Mouse (Mus musculus) olfactory bulb, adult 2 months (tissue): ENCODE measurements at regions not wholly inside any gene's neighbourhood (a gene's known extent, or its start where the extent isn't known, plus 50 kb on each side); places are given as distances from the start of the nearest gene placed in this dataset.

ENCODE experiments used
- H3K27ac ChIP-seq: fragments of 200-500 bp; 2 replicates; pipeline ENCODE4 v1.5.1; 2012; ENCODE audit warnings: low read depth, low read length; ENCODE audit not compliant: insufficient read depth
- H3K4me1 ChIP-seq: fragments of 200-500 bp; 2 replicates; pipeline ENCODE4 v1.6.1; 2012; ENCODE audit warnings: low read length; ENCODE audit not compliant: control insufficient read depth, insufficient read depth
- H3K4me3 ChIP-seq: fragments of 200-500 bp; 2 replicates; pipeline ENCODE4 v1.5.1; 2012; ENCODE audit warnings: mild to moderate bottlenecking, low read depth, low read length, moderate library complexity; ENCODE audit not compliant: insufficient read depth
- CTCF ChIP-seq: fragments of 200-500 bp; IDR thresholded peaks from 2 replicates; pipeline ENCODE4 v1.5.1; 2012; ENCODE audit warnings: low read depth, mild to moderate bottlenecking, low read length, moderate library complexity; ENCODE audit not compliant: insufficient read depth
- POLR2A ChIP-seq: fragments of 200-500 bp; IDR thresholded peaks from 2 replicates; pipeline ENCODE4 v1.6.1; 2012; ENCODE audit warnings: mild to moderate bottlenecking, low read depth, low read length, moderate library complexity; ENCODE audit not compliant: insufficient read depth
- WGBS: fragments of 180-500 bp; shearing (Covaris S2); methylation state at CpG from one replicate; pipeline ENCODE4 v1.1.7; 2018; 5-methylcytosine and 5-hydroxymethylcytosine counted together

DNA sequence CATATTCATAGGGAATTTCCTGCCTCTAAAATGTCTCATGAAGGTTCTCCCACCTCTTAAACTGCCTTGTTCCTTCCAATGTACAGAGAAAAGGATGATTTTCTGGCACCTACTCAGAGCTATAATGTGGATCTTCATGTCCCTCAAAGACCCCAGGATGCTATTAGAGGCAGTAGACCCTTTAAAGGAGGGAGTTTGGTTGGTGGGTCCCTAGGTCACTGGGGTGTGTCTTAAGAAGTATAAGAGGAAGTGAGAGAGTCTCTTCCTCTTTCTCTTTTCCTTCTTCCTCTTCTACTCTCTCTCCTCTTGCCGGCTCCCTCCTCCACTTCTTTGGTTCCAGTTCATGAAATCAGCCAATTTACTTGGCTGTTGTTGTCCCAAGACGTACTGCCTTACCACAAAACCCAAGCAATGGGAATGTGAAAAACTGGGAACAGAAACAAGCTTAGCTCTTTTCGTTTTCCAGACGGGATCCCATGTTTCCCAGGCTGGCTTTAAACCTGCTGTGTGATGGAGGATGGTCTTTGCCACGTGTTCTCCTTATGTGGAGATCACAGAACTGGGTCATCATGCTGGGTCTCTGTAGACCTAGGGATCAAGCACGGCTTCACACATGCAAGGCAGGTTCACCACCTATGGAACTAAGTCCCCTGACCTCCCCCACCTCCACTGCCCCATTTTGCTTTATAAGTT is 74.9 kb downstream of the Kctd12 start:
- TF ChIP-seq POLR2A (no peak), CTCF (no peak)
- 91% methylated on average over 6 of the region's 6 CpGs for WGBS
- Histone ChIP-seq H3K27ac (no peak overlapping the region), H3K4me1 (peaks cover 4% of the 10 kb centered on the region), H3K4me3 (no peak overlapping the region)

DNA sequence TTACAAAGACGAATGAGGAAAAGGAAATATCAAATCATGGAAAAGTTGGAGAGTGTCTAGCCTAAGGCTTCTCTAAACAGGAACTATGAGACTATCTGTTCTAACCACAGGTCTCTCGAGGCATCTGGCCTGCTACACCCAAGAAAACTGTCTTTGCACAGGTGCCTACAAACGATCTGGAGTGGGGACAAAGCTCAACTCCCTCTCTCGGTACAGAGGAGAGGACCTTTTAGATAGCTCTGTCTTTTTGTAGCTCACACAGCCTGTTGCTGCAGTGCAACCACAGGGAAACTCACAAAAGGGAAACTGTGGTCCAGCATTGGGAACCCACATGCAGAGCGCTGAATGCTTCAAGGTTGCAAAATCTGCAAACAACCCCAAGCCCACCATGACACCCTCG is 75.6 kb downstream of the Kctd12 start:
- Histone ChIP-seq H3K4me3 (no peak overlapping the region), H3K27ac (no peak overlapping the region), H3K4me1 (peaks cover 6% of the 10 kb centered on the region)
- TF ChIP-seq POLR2A = no peak
- no peak for TF ChIP-seq CTCF
- WGBS = 82% methylated on average over 6 of the region's 6 CpGs

GRCm38 (mm10) chr14:102906286-102906685 is 76.2 kb downstream of the Kctd12 start:
- no peak overlapping the region for H3K4me3 ChIP-seq
- whole genome bisulfite sequencing = 97% methylated on average over 1 of the region's 1 CpGs
- no peak for TF ChIP-seq CTCF
- no peak for TF ChIP-seq POLR2A
- peaks cover 6% of the 10 kb centered on the region for H3K4me1 ChIP-seq
- no peak overlapping the region for H3K27ac ChIP-seq

- H3K27ac ChIP-seq = no peak overlapping the region
- H3K4me3 ChIP-seq = no peak overlapping the region
- TF ChIP-seq POLR2A = no peak
- TF ChIP-seq CTCF = no peak
- 40% methylated on average over 12 of the region's 12 CpGs for WGBS
- peaks cover 6% of the 10 kb centered on the region for H3K4me1 ChIP-seq
Measured at GRCm38 (mm10) chr14:102902906-102903305, 79.5 kb downstream of the Kctd12 start.

DNA sequence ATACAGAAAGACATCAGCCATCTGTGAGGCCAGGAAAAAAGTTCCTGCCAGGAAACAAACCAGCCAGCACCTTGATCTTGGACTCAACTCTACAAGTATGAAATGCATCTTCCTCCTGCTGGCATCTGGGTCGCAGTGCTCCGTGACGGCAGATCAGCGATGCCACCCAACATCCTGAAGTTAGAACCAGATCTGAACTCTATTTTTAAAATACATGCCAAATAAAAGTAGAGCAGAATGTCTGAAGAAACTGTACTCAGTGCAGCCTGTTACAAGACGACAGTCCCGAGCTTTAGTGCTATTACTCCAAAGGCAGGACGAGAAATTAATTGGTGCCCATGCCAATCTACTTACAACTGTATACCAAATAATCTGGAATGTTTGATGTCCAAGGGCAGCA is 80.2 kb downstream of the Kctd12 start:
- H3K4me1 ChIP-seq = peaks cover 6% of the 10 kb centered on the region
- H3K27ac ChIP-seq = no peak overlapping the region
- TF ChIP-seq POLR2A (no peak), CTCF (no peak)
- no peak overlapping the region for H3K4me3 ChIP-seq
- 71% methylated on average over 7 of the region's 7 CpGs for WGBS

DNA sequence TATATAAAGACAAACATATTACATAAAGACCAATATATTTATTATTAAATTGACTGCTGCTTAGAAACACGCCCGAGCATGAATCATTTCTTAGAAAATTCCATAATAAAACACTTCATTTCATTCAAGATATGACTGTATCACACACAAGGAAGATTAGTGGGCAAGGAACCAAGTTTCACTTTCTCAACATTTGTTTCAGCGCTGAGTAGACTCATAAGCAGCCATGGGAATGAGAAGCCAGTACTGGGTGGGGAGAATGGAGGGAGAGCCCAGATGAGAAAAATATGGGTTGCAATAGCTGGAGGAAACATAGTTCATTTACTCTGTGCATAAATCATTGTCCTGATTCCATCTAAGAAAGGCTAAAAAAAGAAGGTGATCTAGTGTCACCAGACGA is 84.0 kb downstream of the Kctd12 start:
- TF ChIP-seq CTCF (no peak), POLR2A (no peak)
- 86% methylated on average over 4 of the region's 4 CpGs for WGBS
- H3K27ac ChIP-seq = no peak overlapping the region
- H3K4me3 ChIP-seq = no peak overlapping the region
- H3K4me1 ChIP-seq = peaks cover 6% of the 10 kb centered on the region

- TF ChIP-seq CTCF (no peak), POLR2A (no peak)
- Histone ChIP-seq H3K27ac (no peak overlapping the region), H3K4me3 (no peak overlapping the region), H3K4me1 (no peaks in the 10 kb centered on the region)
- 95% methylated on average over 1 of the region's 1 CpGs for WGBS
Measured at GRCm38 (mm10) chr14:102897039-102897438, 85.4 kb downstream of the Kctd12 start.

DNA sequence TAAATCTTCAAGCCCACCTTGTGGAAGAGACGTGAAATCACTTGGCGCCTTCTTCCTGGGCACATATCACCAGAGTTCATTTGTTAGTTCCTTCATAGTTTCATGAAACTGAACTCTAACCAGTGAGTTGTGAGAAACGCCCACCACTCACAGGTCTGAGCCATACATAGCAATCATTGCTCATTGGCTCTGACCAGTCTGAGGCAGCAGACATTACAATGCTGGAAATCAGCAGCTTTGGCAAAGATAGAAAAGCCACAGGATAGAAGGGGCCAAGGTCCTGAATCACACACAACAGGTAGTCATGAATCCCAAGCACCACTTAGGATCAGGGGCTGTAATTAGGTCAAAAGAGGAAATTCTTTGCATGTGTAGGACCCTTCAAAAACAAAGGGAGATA is 85.9 kb downstream of the Kctd12 start:
- WGBS = 94% methylated on average over 3 of the region's 3 CpGs
- TF ChIP-seq CTCF (no peak), POLR2A (no peak)
- Histone ChIP-seq H3K27ac (no peak overlapping the region), H3K4me1 (no peaks in the 10 kb centered on the region), H3K4me3 (no peak overlapping the region)

- TF ChIP-seq POLR2A (no peak), CTCF (no peak)
- Histone ChIP-seq H3K27ac (no peak overlapping the region), H3K4me3 (no peak overlapping the region), H3K4me1 (no peaks in the 10 kb centered on the region)
- 75% methylated on average over 7 of the region's 7 CpGs for WGBS
Measured at GRCm38 (mm10) chr14:102893241-102893640, 89.2 kb downstream of the Kctd12 start.

- TF ChIP-seq POLR2A (no peak), CTCF (no peak)
- H3K27ac ChIP-seq = no peak overlapping the region
- 64% methylated on average over 4 of the region's 4 CpGs for WGBS
- H3K4me1 ChIP-seq = no peaks in the 10 kb centered on the region
- no peak overlapping the region for H3K4me3 ChIP-seq
Measured at GRCm38 (mm10) chr14:102891552-102891951, 90.9 kb downstream of the Kctd12 start.
